Mouse (Mus musculus): ENCODE measurements around the gene Dbt.
A peak's percentile ranks its signal among the peaks of the same experiment; 100 is the strongest.

Gene Dbt

GRCm38 (mm10) chr3:116512904-116513716 is at the start of gene Dbt:
Dbt (plus strand) TSS chr3:116513070.
- DNase-seq: peak; percentile 88

- DNase-seq: no peak
Observed at GRCm38 (mm10) chr3:116464318-116464717, 48.6 kb upstream of the Dbt start.

DNA sequence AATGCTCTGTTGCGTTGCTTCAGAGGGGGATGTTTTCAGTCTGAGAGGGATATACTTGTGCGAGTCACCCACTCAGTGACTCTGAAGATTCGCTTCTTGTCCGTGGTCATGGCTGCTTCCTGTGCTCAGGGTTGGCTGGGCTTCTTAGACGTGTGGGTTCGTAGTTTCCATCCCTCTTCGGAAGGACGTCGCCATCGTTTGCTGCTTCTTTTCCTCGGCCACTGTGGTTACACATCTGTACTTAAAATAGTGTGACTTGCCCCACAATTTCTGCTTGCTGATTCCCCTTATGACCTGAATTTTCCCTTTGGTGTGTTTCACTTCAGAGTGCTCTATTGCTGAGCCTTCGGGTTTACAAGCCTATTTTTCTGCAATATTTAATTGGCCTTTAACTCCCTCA is 47.2 kb upstream of the Dbt start:
- DNase-seq: no peak

DNA sequence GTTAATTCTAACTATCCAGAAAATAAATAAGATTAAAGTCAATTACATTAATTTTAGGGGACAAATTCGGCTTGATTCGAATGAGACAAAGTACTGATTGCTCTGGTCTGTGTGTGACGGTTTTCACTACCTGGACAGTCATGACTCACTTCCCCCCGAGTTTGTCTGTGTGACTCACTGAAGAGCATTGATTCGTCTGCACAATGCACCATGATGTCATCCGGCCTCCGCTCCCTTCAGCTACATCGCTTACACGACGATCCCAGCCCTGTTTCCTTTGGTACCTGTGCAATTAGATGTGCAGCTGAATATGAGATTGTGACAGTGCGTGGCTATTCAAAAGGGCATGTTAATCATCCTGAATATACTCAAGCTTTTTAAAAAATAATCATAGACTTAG is 38.3 kb upstream of the Dbt start:
- DNase-seq: no peak

DNA sequence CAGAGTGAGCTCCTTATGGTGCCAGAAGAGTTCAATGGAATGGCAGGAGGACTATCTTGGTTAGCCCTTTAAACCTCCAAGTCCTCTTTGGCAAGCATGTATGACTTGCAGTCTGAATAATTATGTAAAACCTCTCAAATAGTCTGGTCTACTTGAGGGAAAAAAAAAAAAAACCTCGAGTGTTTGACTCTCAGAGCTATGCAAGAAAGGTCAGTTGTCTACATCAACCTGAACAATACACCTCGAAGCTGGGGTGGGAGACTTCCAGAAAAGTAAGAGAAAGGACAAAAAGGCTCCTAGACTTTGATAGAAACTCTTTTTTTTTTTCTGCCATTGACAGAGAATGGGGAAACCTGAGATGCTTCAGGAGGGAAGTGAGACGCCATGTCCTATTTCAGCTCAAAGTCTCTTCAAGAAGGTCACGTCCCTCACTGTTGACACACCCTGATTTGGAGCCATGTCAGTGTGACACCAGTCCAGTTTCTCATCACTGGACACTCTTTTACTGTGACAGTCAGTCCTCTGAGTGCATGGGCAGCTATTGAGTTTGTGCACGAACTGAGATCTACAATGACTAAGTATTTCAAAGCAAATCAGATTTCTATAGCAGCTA is 36.1 kb upstream of the Dbt start:
- no peak for DNase-seq

DNA sequence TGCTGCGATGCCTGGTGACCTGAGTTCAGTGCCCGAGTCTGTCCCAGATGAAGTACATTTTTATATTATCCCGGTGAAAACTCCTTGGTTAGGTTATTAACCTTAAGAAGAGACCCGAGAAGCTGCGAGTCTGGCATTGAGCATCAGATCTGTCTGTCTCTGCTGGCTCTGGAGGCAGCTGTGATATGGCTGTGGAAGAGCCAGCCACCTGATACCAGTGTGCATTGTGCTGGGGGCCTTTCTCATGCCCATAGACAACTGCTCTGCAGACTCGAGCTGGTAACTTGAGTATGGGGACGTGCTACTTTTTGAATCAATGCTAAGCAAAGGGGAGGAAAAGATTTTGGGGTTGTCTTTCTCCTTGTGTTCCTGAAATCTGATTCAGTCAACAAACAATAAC is 35.5 kb upstream of the Dbt start:
- no peak for DNase-seq

DNA sequence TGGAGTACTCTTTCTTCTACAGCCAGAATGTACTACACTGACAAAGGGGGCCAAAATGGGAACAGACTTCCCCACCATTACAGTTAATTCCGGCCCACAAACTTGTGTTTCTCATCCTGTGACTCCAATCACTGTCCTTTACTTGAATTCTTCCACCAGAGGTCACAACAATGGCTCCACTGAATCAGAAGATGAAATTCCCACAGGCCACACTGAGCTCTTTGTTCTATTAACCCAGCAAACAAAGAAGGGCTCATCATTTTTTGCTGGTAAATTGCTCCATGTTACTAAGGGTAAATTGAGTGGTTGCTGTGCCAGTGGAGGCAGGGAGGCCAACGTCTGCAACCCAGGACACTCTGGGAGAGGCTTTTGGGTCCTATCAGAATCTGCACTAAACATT is 32.8 kb upstream of the Dbt start:
- DNase-seq: no peak

DNA sequence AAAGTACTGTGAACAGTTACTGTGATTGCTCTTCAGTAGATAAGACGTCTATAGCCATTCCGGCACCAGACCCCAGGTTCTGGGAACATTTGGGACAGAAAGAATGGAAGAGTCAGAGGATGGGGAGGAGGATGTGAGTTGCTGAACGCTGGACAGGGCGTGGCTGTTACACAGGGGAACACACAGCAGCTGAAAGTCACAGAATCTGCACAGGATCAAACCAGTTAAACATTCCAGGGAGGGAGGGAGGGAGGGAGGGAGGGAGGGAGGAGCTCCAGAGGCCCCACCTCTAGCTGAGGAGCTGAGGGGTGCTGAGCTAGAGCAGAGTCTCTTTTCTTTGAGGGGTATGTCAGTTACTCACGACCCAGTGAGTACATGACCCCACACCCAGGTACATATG is 31.9 kb upstream of the Dbt start:
- no peak for DNase-seq

GRCm38 (mm10) chr3:116482724-116483123 is 30.1 kb upstream of the Dbt start:
- no peak for DNase-seq

DNA sequence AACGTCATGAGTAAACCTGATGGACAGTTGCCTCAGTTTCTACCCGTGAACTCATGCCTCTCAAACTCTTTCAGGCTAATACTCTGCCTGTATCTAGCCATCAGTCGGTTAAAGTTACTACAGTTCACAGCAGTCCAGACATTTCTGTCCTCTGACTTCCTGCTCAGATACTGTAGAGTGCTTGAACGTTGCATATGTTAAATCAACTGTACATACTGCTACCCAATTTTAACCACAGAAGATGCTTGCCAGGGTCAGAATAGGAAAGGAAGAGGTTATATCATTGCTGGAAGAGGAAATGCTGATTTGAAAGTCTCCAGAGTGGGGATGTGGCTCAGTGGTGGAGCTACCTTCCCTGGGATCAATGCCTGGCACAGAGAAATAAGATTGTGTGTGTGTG is 29.6 kb upstream of the Dbt start:
- DNase-seq: no peak

DNA sequence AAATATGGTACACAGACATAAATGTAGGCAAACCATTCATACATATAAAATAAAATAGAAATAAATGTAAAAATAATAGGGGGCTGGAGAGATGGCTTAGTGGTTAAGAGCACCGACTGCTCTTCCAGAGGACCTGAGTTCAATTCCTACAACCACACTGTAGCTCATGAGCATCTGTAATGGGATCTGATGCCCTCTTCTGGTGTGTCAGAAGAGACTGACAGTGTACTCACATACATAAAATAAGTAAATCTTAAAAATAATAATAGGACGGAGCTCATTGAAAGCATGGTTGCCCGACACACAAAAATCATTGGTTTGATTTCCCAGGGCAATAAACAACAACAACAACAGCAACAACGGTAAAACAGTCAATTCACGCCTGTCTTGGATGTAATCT is 21.9 kb upstream of the Dbt start:
- DNase-seq: no peak

DNA sequence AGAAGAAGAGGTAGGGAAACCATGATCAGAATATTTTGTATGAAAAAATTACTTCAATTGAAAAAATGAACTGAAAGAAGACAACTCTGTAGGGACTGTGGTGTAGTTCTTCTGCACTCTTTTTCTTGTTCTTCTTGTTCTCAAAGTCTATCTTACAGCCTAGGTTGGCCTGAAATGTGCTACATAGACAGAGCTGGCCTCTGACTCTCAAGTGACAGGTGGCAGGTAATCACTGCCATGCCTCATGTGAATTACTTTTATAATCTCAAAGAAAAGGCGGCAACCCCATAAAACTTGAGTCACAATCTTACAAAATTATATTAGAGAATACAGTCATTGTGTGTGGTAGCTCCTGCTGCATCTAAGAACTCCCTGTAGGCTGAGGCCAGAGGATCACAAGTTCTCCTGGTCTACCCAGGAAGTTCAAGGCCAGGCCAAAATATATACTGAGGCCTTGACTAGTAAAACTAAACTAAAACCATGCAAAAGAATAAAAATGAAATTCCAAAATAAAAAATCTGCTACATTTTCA is 20.9 kb upstream of the Dbt start:
- DNase-seq: no peak

DNA sequence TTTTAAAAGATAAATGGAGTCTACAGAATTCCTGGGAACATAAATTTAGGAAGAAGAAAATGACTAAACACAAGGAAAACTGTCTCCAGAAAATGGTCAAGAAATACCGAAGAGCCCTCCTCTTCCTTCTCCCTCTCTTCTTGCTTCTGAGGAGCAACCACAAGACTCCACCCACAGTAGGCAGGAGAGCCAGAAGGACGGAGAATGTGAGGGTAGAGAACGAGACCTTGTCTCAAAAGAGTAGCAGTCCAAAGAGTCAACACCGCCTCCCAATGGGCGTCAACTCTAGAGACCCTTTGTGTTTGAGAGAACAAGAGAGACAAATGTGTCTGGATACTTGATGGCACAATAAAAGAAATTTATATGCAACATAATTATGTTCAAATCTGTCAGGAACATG is 19.2 kb upstream of the Dbt start:
- no peak for DNase-seq

DNA sequence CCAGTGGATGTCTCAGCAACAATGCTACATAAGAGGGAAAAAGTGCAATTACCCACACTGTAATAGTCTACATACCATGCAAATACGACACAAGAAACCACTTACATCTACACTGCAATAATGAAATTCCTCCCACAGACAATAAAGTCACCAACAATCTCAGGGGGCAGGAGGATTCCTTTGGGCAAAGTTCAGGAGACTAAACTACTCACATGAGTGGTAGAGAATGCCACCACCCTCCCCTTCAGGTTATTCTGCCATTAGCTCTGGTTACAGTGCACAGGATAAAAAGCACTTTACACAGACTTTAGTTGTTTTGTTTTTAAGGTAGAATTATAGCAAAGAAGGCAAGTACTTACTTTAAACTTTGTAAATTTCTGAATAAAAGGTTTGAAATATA is 17.2 kb upstream of the Dbt start:
- no peak for DNase-seq

GRCm38 (mm10) chr3:116507772-116508351 is 5.0 kb upstream of the Dbt start, which contains the start of gene Rtca:
Rtca (minus strand) TSS chr3:116508208.
- peak; percentile 97 for DNase-seq

DNA sequence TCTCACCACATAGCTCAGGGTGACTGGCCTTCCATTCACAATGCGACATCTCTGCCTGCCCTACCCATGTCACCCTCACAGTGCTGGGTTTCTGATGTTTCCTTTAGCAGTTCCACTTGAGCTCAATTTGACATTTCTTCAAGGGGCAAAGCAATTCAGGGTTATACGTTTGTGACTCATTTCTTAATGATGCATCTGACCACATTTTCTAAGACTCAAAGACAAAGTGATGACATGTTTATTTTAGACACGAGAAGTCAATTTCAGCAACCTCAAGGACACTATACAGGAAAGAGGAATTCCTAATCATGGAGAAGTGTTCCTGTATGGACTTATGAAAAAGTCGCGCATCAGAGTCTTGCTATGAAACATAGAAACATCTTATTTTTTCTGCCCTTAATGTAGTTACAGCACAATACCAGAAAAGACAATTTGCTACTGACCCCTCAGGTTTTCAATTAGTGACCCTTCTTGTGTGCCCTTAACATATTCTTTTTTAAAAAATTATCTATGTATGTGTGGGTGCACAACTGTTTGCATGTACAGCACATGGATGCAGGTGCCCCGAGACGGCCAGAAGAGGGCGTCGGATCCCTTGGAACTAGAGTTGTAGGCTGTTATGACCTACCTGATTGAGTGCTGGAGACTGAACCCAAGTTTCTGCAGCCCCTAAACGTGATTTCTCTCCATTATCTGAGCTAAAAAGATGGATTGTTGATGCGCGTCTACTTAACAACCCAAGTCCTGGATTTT is 543 bp upstream of the Dbt start:
- DNase-seq: no peak

- DNase-seq: no peak
Observed at GRCm38 (mm10) chr3:116520141-116520761, 7.4 kb downstream of the Dbt start.

- DNase-seq: no peak
Observed at GRCm38 (mm10) chr3:116529741-116530140, 16.9 kb downstream of the Dbt start.

- no peak for DNase-seq
Observed at GRCm38 (mm10) chr3:116530826-116531225, 18.0 kb downstream of the Dbt start.

GRCm38 (mm10) chr3:116536428-116537199 is 23.7 kb downstream of the Dbt start:
- DNase-seq: no peak

DNA sequence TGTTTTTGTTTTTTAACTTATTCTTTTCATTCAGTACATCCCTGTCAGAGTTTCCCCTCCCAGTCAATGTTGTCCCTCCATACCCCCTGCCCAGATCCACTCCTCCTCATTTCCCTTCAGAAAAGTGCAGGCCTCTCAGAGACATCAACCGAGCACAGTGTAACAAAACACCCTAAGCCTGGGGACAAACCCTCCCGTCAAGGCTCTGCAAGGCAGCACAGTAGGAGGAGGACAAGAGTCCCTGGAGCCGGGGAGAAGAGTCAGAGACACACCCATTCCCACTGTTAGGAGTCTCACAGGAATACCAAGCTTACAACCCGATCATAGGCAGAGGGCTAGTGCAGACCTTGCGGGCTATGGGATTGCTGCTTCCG is 24.3 kb downstream of the Dbt start:
- no peak for DNase-seq

- DNase-seq: no peak
Observed at GRCm38 (mm10) chr3:116542070-116542469, 29.2 kb downstream of the Dbt start.

Measured in kidney, adult 18-20 months (tissue).